Mouse (Mus musculus): ENCODE measurements at regions not wholly inside any gene's neighbourhood (a gene's known extent, or its start where the extent isn't known, plus 50 kb on each side); places are given as distances from the start of the nearest gene placed in this dataset.
A peak's percentile ranks its signal among the peaks of the same experiment; 100 is the strongest.

DNA sequence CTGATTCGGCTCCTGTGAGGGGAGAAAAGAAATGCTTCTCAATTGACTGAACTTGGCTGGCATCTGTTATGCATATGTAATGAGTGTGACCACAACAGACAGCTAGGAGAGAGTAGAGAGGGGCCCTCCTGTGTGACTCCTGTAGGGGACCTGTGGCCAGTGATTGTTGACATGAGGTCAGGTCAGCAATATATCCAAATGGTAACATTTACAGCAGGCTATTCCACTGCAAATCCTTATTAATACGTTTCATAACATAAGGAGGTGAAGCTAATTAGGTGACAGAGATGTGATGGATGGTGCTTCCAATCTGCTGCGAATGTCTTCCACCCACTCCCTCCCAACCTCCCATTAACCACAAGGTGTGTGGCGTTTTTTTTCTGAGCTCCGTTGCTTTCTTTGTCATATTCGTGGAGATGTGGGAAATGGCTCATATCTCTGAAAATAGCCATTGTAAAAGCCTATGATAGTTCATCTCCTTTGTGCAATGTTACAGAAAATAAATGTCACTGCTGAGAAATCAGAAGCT is 309.5 kb downstream of the Irx1 start:
- no peak for DNase-seq (ENCODE audit: low spot score in 2 of 2)

DNA sequence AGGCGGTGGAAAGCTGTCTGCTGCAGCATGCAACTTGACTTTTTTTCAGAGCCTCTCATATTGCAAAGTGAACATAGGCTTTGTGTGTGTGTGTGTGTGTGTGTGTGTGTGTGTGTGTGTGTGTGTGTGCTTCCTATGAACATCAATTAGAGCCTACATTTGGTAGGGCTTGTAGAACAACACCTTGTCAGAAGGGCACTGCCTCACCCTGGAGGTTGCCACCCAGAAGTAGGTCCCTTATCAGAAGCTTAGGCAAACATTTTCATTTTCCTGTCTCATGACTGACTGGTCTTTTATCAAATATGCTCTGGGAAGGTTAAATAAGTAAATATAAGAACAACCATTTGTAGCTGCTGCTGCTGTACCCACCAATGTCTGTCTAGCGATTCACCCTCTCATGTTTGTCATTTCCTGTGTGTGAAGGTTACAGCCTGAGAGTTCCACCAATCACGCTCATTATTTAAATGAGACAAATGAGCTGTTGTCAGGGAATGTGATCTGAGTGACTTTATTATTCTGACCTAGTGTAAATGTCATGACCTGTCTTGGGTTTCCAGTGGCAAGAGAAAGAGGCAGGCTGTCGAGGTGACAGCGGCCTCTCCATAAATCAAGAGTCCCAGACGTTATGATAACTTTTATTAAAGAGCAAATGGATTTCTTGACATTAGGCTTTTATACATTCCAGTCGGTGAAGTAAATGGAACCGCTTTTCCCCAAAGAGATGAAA is 310.1 kb downstream of the Irx1 start:
- no peak for DNase-seq (ENCODE audit: low spot score in 2 of 2)

- DNase-seq (ENCODE audit: low spot score in 2 of 2): no peak
These were observed 313.6 kb downstream of the Irx1 start for GRCm38 (mm10) chr13:71649876-71650275.

DNA sequence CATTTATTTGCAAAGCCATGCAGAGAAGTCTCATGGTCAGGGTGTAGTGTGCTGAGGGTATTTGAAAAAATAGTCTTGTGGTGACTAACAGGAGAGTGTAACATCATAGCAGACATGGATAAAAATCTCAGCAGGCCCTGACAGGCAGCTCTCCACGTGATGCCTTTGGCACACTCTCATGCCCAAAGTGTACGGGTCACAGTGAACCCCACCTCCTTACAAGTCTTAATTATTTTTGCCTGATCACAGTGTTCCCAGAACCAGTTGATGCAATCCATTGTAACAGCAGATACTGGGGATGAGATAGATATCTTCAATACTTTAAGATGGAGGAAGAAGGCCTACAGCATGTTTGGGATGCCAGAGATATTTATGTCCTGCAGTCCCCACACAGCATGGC is 314.5 kb downstream of the Irx1 start:
- DNase-seq (ENCODE audit: low spot score in 2 of 2): no peak

DNA sequence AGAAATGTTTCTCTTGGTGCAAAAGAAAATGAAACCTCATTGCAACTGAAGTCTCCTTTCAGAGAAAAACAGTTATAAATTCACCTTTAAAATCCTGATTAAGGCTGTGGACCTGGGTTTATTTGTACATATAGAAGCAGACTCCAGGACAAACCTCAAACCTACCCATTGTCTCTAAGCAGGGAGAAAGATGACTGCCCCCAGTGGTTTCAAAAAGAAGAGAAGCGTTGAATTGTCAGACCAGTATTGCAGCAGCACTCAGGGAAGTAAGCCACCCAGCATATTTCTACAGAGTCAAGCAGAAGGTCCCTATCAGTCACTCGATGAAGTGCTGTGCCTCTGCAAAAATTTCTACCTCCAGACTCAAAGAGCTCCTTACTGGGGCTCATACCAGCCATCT is 332.1 kb downstream of the Irx1 start:
- DNase-seq (ENCODE audit: low spot score in 2 of 2): no peak

- no peak for DNase-seq (ENCODE audit: low spot score in 2 of 2)
These were observed 346.3 kb downstream of the Irx1 start for GRCm38 (mm10) chr13:71617198-71617597.

DNA sequence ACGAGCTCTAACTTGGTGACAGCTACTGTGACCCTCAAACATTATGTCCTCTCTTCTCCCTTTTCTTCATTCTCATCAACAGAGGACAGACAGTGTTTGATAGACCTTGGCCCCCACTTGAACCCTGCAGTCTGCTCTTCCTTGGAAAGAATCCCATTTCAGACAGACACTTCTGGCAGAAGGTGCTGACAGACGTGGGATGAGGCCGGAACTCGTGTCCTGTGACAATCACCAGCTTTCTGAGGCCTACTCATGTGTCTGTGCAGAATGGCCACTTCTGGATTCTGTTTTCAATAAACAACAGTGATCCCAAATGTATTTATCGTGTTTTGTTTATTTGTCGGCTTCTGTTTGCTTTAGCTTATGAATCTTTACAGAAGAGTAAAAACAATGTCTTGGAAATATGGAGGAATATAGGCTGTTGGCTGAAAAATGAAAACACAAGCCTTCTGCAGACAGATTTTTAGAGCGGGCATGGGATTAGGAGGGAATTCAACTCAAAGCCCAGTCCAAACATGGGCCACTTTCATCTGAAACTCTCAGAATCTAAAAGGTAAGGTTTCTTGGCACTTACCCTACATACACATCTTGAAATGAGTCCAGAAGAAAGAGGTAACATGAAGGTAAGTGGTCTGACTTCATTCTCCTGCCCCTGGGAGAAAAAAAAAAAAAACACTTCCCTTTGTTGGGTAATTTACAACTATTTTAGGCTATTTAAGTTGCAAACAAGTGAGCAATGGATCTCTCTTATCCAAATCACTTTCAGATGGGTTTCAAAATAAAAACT is 350.9 kb downstream of the Irx1 start:
- no peak for DNase-seq (ENCODE audit: low spot score in 2 of 2)

DNA sequence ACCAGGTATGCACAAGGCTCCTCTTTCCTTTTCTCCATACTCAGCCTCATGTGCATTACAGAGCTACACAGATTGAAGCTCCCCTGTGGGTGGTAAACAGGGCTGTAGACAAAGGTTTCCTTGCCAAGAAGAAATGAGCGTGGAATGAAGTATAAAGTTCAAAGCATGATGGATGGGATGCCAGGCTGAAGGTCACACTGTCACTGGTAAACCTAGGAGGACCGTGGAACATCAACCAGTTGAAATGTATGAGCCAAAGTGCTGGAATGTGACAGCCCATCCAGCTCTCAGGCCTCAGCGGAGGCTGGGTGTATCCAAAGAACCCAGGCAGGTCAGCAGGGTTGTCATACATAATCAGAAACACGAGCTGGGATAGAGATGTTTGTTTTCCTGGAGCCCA is 381.0 kb downstream of the Irx1 start:
- no peak for DNase-seq (ENCODE audit: low spot score in 2 of 2)

DNA sequence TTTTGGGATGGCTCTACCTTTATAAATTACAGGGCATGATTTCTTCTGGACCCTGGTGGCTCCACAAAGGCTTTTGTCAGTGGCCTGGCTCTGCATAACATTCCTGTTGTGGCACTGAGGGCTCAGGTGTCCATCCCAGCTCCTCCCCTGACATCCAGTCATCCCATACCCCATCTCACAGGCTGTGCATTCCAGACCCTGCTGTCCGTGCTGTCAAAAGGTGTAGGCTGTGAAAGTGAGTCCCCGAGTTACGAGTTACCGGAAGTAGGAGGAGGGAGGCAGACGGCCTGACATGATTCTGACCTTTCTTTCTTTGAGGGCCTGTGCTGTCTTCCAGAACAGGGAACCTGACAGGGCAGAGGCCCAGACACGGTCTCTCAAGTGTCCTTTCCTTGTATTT is 397.6 kb downstream of the Irx1 start:
- no peak for DNase-seq (ENCODE audit: low spot score in 2 of 2)

DNA sequence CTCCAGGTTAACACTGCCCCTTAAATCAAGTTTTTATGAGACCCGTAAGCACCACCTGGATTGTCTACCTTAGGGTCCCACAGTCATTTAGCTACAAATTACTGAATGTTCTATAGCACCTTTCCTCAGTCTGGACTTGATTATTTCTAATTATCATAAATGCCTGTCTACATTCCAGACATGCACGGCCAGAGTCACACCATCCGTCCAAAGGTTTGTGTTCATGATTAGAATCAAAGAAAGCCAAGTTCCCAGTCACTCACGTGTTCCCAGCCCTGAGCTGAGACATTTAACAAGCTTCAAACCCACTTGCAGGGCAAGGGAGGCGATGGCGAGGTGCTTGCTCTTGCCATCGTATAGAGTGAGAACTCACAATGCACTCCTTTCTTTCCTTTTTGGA is 398.1 kb downstream of the Irx1 start:
- DNase-seq (ENCODE audit: low spot score in 2 of 2): no peak

GRCm38 (mm10) chr13:71558477-71559215 is 404.9 kb downstream of the Irx1 start:
- no peak for DNase-seq (ENCODE audit: low spot score in 2 of 2)

GRCm38 (mm10) chr13:71555471-71555870 is 408.1 kb downstream of the Irx1 start:
- no peak for DNase-seq (ENCODE audit: low spot score in 2 of 2)

DNA sequence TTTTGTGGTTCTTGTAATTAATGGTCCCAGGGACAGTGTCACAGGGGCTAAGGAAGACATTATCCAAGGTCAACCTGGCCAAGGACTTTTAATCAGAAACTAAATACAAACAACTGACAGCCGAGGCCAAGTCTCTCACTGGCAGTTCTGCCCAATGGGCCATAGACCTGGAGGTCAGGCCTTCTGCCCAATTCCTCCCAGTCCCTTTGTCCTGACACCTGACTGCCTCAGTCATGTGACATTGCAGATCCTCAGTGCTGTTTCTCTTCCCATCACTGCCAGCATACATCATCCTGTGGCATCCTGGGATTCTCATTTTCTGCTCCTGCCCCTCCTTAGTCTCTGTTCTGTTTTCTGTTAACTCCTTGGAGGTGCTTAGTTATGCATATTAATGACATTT is 413.4 kb downstream of the Irx1 start:
- DNase-seq (ENCODE audit: low spot score in 2 of 2): no peak

GRCm38 (mm10) chr13:71549206-71549831 is 414.2 kb downstream of the Irx1 start:
- DNase-seq (ENCODE audit: low spot score in 2 of 2): no peak

- DNase-seq (ENCODE audit: low spot score in 2 of 2): no peak
These were observed 425.3 kb downstream of the Irx1 start for GRCm38 (mm10) chr13:71538226-71538625.

DNA sequence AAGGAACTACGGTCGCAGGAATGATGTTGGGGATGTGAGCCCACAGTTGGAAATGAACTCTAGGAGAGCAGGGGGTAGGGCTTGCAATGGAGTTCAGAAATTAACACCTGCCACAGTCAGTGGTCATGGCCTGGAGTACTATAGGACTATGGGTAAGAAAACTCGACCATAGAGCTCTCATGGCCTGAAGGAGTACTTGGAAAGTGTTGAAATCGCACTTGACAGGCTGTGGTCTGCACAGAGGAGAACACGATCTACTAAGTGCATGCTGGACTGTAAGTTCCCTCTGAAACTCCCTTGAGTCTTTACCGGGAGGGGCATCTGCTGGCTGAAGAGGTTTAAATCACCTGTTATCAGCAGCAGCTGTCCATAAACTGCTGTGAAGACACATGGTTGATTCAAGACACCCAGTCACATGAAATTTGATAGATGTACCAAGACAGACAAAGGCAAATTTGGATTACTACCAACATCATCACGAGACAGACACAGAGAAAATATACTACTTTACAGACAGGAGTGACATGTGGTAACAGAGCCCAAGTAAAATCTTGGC is 430.6 kb downstream of the Irx1 start:
- DNase-seq (ENCODE audit: low spot score in 2 of 2): no peak

DNA sequence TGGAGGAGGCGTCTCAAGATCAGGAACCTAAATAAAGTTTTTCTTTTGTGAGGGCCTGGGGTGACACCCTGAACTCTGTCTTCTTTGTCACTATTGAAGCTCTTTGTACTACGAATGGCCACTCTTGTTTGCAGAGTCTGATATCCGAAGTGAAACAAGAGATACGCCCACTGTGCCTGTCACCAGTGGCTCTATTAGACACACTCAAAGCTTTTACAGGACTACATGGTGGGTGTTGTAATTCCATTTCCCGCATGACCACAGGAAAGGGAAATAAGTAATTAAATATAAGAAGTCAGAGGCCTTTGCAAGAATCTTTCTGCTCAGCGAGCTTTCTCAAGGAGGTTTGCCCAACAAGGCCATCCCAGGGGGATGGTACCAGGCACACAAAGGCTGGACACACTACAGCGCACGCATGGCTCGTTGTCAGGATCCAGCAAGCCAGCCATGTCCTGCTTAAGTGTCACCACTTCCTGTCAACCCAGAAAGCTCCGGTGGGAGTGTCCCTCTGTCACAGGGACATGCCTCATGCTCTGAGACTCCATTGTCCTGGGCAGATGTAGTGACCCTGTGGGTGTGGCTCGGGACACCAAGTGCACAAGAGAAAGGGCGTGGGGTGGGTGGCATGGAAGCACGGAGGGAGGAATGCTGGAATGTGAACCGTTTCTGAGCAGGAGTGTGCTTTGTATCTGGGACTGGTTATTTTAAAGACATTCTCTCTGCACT is 434.0 kb downstream of the Irx1 start:
- no peak for DNase-seq (ENCODE audit: low spot score in 2 of 2)

DNA sequence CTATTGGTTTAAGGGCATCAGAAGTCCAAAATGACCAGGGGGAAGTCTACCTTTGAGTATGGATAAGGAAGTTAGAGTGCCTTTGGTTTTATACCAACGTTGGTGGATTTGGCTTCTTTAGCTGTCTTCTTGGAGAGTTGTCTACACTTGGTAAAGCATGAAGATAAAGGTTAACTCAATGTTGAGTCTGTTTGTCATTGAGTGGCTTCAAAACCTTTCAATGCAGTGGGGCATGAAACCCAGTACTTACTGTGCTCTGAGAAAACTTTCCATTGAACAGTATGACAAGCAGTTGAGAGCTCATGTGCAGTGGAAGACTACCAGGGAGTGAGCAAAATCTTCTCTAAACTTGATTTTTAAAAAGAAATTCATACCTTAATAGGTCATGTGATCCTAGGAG is 445.7 kb downstream of the Irx1 start:
- DNase-seq (ENCODE audit: low spot score in 2 of 2): no peak

DNA sequence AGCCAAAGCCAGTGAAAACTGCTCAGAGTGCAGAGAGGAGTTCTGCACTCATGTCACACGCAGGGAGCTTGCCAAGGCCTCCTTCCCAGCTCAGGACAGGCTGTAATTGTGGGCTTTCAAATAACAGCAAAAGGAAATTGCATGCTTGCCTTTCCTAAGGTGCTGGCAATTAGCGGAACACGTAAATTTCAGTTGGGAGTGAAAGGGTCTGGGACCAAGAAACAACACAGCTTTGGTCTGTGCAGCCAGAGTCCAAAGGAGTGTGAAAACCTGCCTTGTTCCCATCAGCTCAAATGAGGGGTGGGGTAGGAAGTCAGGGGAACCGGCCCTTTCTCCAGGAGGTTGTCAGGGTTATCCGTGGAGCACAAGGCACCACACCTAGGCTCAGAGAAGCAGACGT is 450.3 kb downstream of the Irx1 start:
- DNase-seq (ENCODE audit: low spot score in 2 of 2): no peak

DNA sequence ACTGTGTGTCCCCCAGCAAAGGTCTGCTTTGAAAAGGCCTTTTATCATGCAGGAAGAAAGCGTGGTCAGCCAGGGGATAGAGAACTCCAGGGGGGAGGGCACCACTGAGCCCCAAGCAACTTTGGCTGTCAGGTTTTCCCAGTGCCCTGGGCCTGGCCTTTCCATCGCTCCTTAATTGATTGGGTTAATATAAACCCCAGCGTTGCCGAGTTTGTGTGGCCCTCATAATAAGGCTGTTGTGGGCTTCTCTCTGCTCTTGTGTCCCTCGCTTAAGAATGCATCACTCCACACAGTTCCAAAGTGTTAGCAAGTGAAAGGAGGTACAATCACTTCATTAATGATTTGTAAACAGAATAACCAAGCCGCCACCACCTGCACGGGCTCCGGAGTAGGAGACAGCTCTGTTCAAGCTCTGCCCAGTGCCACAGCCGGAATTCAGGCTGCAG is 455.5 kb downstream of the Irx1 start:
- peak in 1 of 2 experiments; percentile 6 for DNase-seq (ENCODE audit: low spot score in 2 of 2)

DNA sequence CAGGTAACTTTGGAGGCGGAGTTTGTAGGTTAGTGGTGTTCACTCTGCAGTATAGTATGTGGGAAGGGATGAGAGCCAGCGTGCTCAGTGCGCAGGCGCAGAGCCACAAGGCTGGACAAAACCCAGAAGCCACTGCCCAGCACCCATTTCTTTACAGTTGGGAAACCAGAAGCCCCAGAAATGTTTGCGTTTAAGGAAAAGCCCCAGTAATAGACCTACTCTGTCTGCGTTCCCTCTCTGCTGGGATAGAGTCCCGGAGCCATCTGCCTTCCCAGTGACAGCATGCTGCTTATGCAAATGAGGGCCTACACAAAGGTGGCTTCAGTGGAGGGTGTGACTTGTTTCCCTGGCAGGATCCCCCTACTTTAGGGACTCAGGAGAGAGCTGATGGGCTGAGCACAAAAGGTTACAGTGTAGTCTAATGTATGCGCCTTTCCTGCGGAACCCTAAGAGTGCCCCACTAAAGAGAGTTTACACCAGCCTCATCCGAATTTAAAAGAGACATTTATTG is 456.0 kb downstream of the Irx1 start:
- DNase-seq (ENCODE audit: low spot score in 2 of 2): peak; percentile 19 to 37

Measured in right cerebral cortex, adult 2 months (tissue).